Mouse (Mus musculus) lung, adult 18-20 months (tissue): Measurements from ENCODE around the gene Mmp7.

ENCODE experiments used
- DNase-seq, 2 experiments: peaks; one replicate each; pipeline ENCODE4 v3.0.0; 2022; ENCODE audit warnings: mixed read lengths in 2 of 2

The Mmp7 gene

GRCm38 (mm10) chr9:7748881-7749280 is 57.0 kb downstream of the Mmp7 start:
- no peak for DNase-seq
